Mouse (Mus musculus): ENCODE results near the gene Gm17349. TPM values are rescaled to one million over a fixed set of nuclear protein-coding genes. Genes with fewer than 3 reads are reported as not detected.
A peak's percentile ranks its signal among the peaks of the same experiment; 100 is the strongest.

The Gm17349 gene
- total and polyA plus RNA-seq, 2 experiments: 1.4 TPM; not detected in 1

GRCm38 (mm10) chr15:99669392-99669791 is 35.9 kb downstream of the Gm17349 start:
- H3K4me1 ChIP-seq (ENCODE audit: control insufficient read depth, insufficient read depth, low read length): no peaks in the 10 kb centered on the region
- peaks cover 17% of the 10 kb centered on the region for H3K27me3 ChIP-seq (ENCODE audit: control insufficient read depth, insufficient read depth, low read length)
- H3K4me3 ChIP-seq (ENCODE audit: insufficient read depth, low read depth, low read length): no peak overlapping the region
- no peak for DNase-seq (ENCODE audit: extremely low read depth, low read depth, low spot score)
- H3K79me2 ChIP-seq (ENCODE audit: control insufficient read depth, insufficient read depth, low read length): no peaks in the 10 kb centered on the region
- TF ChIP-seq CTCF (IDR thresholded peaks at IDR 0.05; ENCODE audit: low read depth, low read length): no peak
- no peak for TF ChIP-seq POLR2A (IDR thresholded peaks at IDR 0.05; ENCODE audit: extremely low read depth, insufficient read depth, low read length)
- H3K36me3 ChIP-seq (ENCODE audit: control insufficient read depth, insufficient read depth, low read length): no peaks in the 10 kb centered on the region
- no peak overlapping the region for H3K9ac ChIP-seq (ENCODE audit: low read depth, low read length)
- H3K27ac ChIP-seq (replicated peaks; ENCODE audit: insufficient read depth, low read depth, low read length): no peak overlapping the region
- 0% methylated on average over 1 of the region's 1 CpGs for WGBS

GRCm38 (mm10) chr15:99668881-99669280 is 36.4 kb downstream of the Gm17349 start:
- Histone ChIP-seq H3K4me1 (ENCODE audit: control insufficient read depth, insufficient read depth, low read length) (no peaks in the 10 kb centered on the region), H3K79me2 (ENCODE audit: control insufficient read depth, insufficient read depth, low read length) (no peaks in the 10 kb centered on the region), H3K27ac (replicated peaks; ENCODE audit: insufficient read depth, low read depth, low read length) (no peak overlapping the region), H3K36me3 (ENCODE audit: control insufficient read depth, insufficient read depth, low read length) (no peaks in the 10 kb centered on the region), H3K9ac (ENCODE audit: low read depth, low read length) (no peak overlapping the region), H3K4me3 (ENCODE audit: insufficient read depth, low read depth, low read length) (no peak overlapping the region), H3K27me3 (ENCODE audit: control insufficient read depth, insufficient read depth, low read length) (peaks cover 19% of the 10 kb centered on the region)
- TF ChIP-seq CTCF (IDR thresholded peaks at IDR 0.05; ENCODE audit: low read depth, low read length) (peak; percentile 97), POLR2A (IDR thresholded peaks at IDR 0.05; ENCODE audit: extremely low read depth, insufficient read depth, low read length) (no peak)
- DNase-seq (ENCODE audit: extremely low read depth, low read depth, low spot score): peak; percentile 31
- WGBS: 7% methylated on average over 12 of the region's 12 CpGs

- H3K27me3 ChIP-seq (ENCODE audit: control insufficient read depth, insufficient read depth, low read length): peaks cover 19% of the 10 kb centered on the region
Measured at GRCm38 (mm10) chr15:99667544-99667943, 37.7 kb downstream of the Gm17349 start.

GRCm38 (mm10) chr15:99664600-99665451 is 40.5 kb downstream of the Gm17349 start:
- no peak overlapping the region for H3K27ac ChIP-seq (replicated peaks; ENCODE audit: insufficient read depth, low read depth, low read length)
- H3K9ac ChIP-seq (ENCODE audit: low read depth, low read length): no peak overlapping the region
- 3% methylated on average over 51 of the region's 52 CpGs for WGBS
- H3K4me1 ChIP-seq (ENCODE audit: control insufficient read depth, insufficient read depth, low read length): no peaks in the 10 kb centered on the region
- H3K27me3 ChIP-seq (ENCODE audit: control insufficient read depth, insufficient read depth, low read length): peaks cover 3% of the 10 kb centered on the region; the same call in 1 of the 2 replicates
- H3K36me3 ChIP-seq (ENCODE audit: control insufficient read depth, insufficient read depth, low read length): no peaks in the 10 kb centered on the region
- no peaks in the 10 kb centered on the region for H3K79me2 ChIP-seq (ENCODE audit: control insufficient read depth, insufficient read depth, low read length)
- DNase-seq (ENCODE audit: extremely low read depth, low read depth, low spot score): no peak
- peak overlapping the region; percentile 10; the same call in 1 of the 2 replicates for H3K4me3 ChIP-seq (ENCODE audit: insufficient read depth, low read depth, low read length)
- TF ChIP-seq CTCF (IDR thresholded peaks at IDR 0.05; ENCODE audit: low read depth, low read length): no peak
- no peak for TF ChIP-seq POLR2A (IDR thresholded peaks at IDR 0.05; ENCODE audit: extremely low read depth, insufficient read depth, low read length)

More at GRCm38 (mm10) chr15:99667544-99667943, 37.7 kb downstream of the Gm17349 start:
- Histone ChIP-seq H3K79me2 (ENCODE audit: control insufficient read depth, insufficient read depth, low read length) (no peaks in the 10 kb centered on the region), H3K4me3 (ENCODE audit: insufficient read depth, low read depth, low read length) (no peak overlapping the region), H3K27ac (replicated peaks; ENCODE audit: insufficient read depth, low read depth, low read length) (no peak overlapping the region), H3K9ac (ENCODE audit: low read depth, low read length) (no peak overlapping the region), H3K4me1 (ENCODE audit: control insufficient read depth, insufficient read depth, low read length) (no peaks in the 10 kb centered on the region), H3K36me3 (ENCODE audit: control insufficient read depth, insufficient read depth, low read length) (no peaks in the 10 kb centered on the region)
- no peak for DNase-seq (ENCODE audit: extremely low read depth, low read depth, low spot score)
- 98% methylated on average over 2 of the region's 2 CpGs for whole genome bisulfite sequencing
- TF ChIP-seq CTCF (IDR thresholded peaks at IDR 0.05; ENCODE audit: low read depth, low read length) (no peak), POLR2A (IDR thresholded peaks at IDR 0.05; ENCODE audit: extremely low read depth, insufficient read depth, low read length) (no peak)

- H3K4me1 ChIP-seq (ENCODE audit: control insufficient read depth, insufficient read depth, low read length): no peaks in the 10 kb centered on the region
- no peaks in the 10 kb centered on the region for H3K36me3 ChIP-seq (ENCODE audit: control insufficient read depth, insufficient read depth, low read length)
- TF ChIP-seq POLR2A (IDR thresholded peaks at IDR 0.05; ENCODE audit: extremely low read depth, insufficient read depth, low read length) (no peak), CTCF (IDR thresholded peaks at IDR 0.05; ENCODE audit: low read depth, low read length) (no peak)
- H3K4me3 ChIP-seq (ENCODE audit: insufficient read depth, low read depth, low read length): no peak overlapping the region; the same call in 1 of the 2 replicates
- no peaks in the 10 kb centered on the region for H3K79me2 ChIP-seq (ENCODE audit: control insufficient read depth, insufficient read depth, low read length)
- H3K27ac ChIP-seq (replicated peaks; ENCODE audit: insufficient read depth, low read depth, low read length): no peak overlapping the region
- H3K27me3 ChIP-seq (ENCODE audit: control insufficient read depth, insufficient read depth, low read length): peaks cover 3% of the 10 kb centered on the region; the same call in 1 of the 2 replicates
- H3K9ac ChIP-seq (ENCODE audit: low read depth, low read length): no peak overlapping the region
- 9% methylated on average over 17 of the region's 17 CpGs for whole genome bisulfite sequencing
- no peak for DNase-seq (ENCODE audit: extremely low read depth, low read depth, low spot score)
Measured at GRCm38 (mm10) chr15:99663964-99664599, 41.2 kb downstream of the Gm17349 start.

All from liver, adult 2 months (tissue).